Mouse (Mus musculus): ENCODE measurements around the gene Nlgn3. TPM values are rescaled to one million over a fixed set of nuclear protein-coding genes. Genes with fewer than 3 reads are reported as not detected.

Nlgn3 gene
- polyA plus RNA-seq, 1 experiment from 2014 or later = 0.08 TPM

GRCm38 (mm10) chrX:101273875-101274738, 24.9 kb upstream of the Nlgn3 start, which contains the start of gene Med12:
TSS of gene Med12 (plus strand) at chrX:101274030.
- WGBS (ENCODE audit: insufficient replicate concordance) = 8% methylated on average over 52 of the region's 54 CpGs

GRCm38 (mm10) chrX:101282813-101283212, 16.2 kb upstream of the Nlgn3 start:
- H3K4me2 ChIP-seq = no peak overlapping the region
- H3K4me3 ChIP-seq = no peak overlapping the region
- 78% methylated on average over 6 of the region's 6 CpGs for WGBS (ENCODE audit: insufficient replicate concordance)
- no peak overlapping the region for H3K27ac ChIP-seq
- peaks cover 99% of the 10 kb centered on the region for H3K36me3 ChIP-seq
- H3K4me1 ChIP-seq = peaks cover 21% of the 10 kb centered on the region
- H3K9me3 ChIP-seq (replicated peaks) = no peaks in the 10 kb centered on the region
- H3K27me3 ChIP-seq (replicated peaks) = peaks cover 7% of the 10 kb centered on the region; the same call in 1 of the 2 replicates
- H3K9ac ChIP-seq = no peak overlapping the region
- no peak for ATAC-seq

More at GRCm38 (mm10) chrX:101273875-101274738, 24.9 kb upstream of the Nlgn3 start, which contains the start of gene Med12:
- peak; percentile 96 for ATAC-seq
- peak within 1 kb of the TSS; percentile 67 for H3K4me3 ChIP-seq
- peaks cover 25% of the 10 kb centered on the region for H3K4me1 ChIP-seq
- no peaks in the 10 kb centered on the region for H3K9me3 ChIP-seq (replicated peaks)
- peak within 1 kb of the TSS; percentile 86 for H3K27ac ChIP-seq
- H3K36me3 ChIP-seq = peaks cover 36% of the 10 kb centered on the region
- peaks cover 20% of the 10 kb centered on the region for H3K27me3 ChIP-seq (replicated peaks)
- peak within 1 kb of the TSS; percentile 60 for H3K4me2 ChIP-seq
- H3K9ac ChIP-seq = peak within 1 kb of the TSS; percentile 78

- peaks cover 100% of the 10 kb centered on the region for H3K36me3 ChIP-seq
- H3K27ac ChIP-seq = peak overlapping the region; percentile 97
- no peak overlapping the region for H3K4me3 ChIP-seq
- ATAC-seq = no peak
- WGBS (ENCODE audit: insufficient replicate concordance) = 23% methylated on average over 6 of the region's 6 CpGs
- no peak overlapping the region for H3K4me2 ChIP-seq
- H3K27me3 ChIP-seq (replicated peaks) = peaks cover 7% of the 10 kb centered on the region; the same call in 1 of the 2 replicates
- H3K9me3 ChIP-seq (replicated peaks) = no peaks in the 10 kb centered on the region
- no peak overlapping the region for H3K9ac ChIP-seq
- peaks cover 48% of the 10 kb centered on the region for H3K4me1 ChIP-seq
Measured at GRCm38 (mm10) chrX:101285534-101285933, 13.4 kb upstream of the Nlgn3 start.

GRCm38 (mm10) chrX:101285953-101286670, 12.9 kb upstream of the Nlgn3 start:
- Histone ChIP-seq H3K4me3 (no peak overlapping the region), H3K27ac (peak overlapping the region; percentile 97), H3K4me2 (no peak overlapping the region), H3K36me3 (peaks cover 100% of the 10 kb centered on the region), H3K27me3 (replicated peaks) (peaks cover 7% of the 10 kb centered on the region; the same call in 1 of the 2 replicates), H3K9me3 (replicated peaks) (no peaks in the 10 kb centered on the region), H3K4me1 (peaks cover 50% of the 10 kb centered on the region), H3K9ac (peak overlapping the region; percentile 35; the same call in 1 of the 2 replicates)
- no peak for ATAC-seq
- WGBS (ENCODE audit: insufficient replicate concordance) = 83% methylated on average over 14 of the region's 14 CpGs

- H3K4me2 ChIP-seq = peak overlapping the region; percentile 61
- 30% methylated on average over 3 of the region's 3 CpGs for WGBS (ENCODE audit: insufficient replicate concordance)
- H3K27me3 ChIP-seq (replicated peaks) = peaks cover 7% of the 10 kb centered on the region; the same call in 1 of the 2 replicates
- peaks cover 50% of the 10 kb centered on the region for H3K4me1 ChIP-seq
- peak overlapping the region; percentile 14; the same call in 1 of the 2 replicates for H3K4me3 ChIP-seq
- peak overlapping the region; percentile 44 for H3K9ac ChIP-seq
- peaks cover 100% of the 10 kb centered on the region for H3K36me3 ChIP-seq
- no peaks in the 10 kb centered on the region for H3K9me3 ChIP-seq (replicated peaks)
- H3K27ac ChIP-seq = peak overlapping the region; percentile 97
- peak; percentile 99 for ATAC-seq
Measured at GRCm38 (mm10) chrX:101287543-101287942, 11.4 kb upstream of the Nlgn3 start.

- peak overlapping the region; percentile 61 for H3K4me2 ChIP-seq
- peaks cover 100% of the 10 kb centered on the region for H3K36me3 ChIP-seq
- H3K27me3 ChIP-seq (replicated peaks) = no peaks in the 10 kb centered on the region
- 50% methylated on average over 6 of the region's 6 CpGs for WGBS (ENCODE audit: insufficient replicate concordance)
- no peaks in the 10 kb centered on the region for H3K9me3 ChIP-seq (replicated peaks)
- peak overlapping the region; percentile 44; the same call in 1 of the 2 replicates for H3K9ac ChIP-seq
- ATAC-seq = peak; percentile 57
- H3K4me3 ChIP-seq = no peak overlapping the region
- H3K27ac ChIP-seq = peak overlapping the region; percentile 97
- peaks cover 50% of the 10 kb centered on the region for H3K4me1 ChIP-seq
Measured at GRCm38 (mm10) chrX:101288432-101288831, 10.5 kb upstream of the Nlgn3 start.

GRCm38 (mm10) chrX:101289037-101289436, 9.9 kb upstream of the Nlgn3 start:
- H3K27ac ChIP-seq = peak overlapping the region; percentile 97

GRCm38 (mm10) chrX:101290111-101290510, 8.9 kb upstream of the Nlgn3 start:
- Histone ChIP-seq H3K36me3 (peaks cover 100% of the 10 kb centered on the region), H3K9me3 (replicated peaks) (no peaks in the 10 kb centered on the region), H3K27me3 (replicated peaks) (no peaks in the 10 kb centered on the region; the same call in 1 of the 2 replicates), H3K4me3 (no peak overlapping the region), H3K27ac (peak overlapping the region; percentile 97), H3K4me2 (peak overlapping the region; percentile 8; the same call in 1 of the 2 replicates), H3K9ac (peak overlapping the region; percentile 22; the same call in 1 of the 2 replicates), H3K4me1 (peaks cover 50% of the 10 kb centered on the region)
- WGBS (ENCODE audit: insufficient replicate concordance) = 66% methylated on average over 10 of the region's 10 CpGs
- ATAC-seq = no peak

More at GRCm38 (mm10) chrX:101289037-101289436, 9.9 kb upstream of the Nlgn3 start:
- peaks cover 50% of the 10 kb centered on the region for H3K4me1 ChIP-seq
- no peaks in the 10 kb centered on the region; the same call in 1 of the 2 replicates for H3K27me3 ChIP-seq (replicated peaks)
- H3K4me2 ChIP-seq = peak overlapping the region; percentile 61
- H3K9me3 ChIP-seq (replicated peaks) = no peaks in the 10 kb centered on the region
- peaks cover 100% of the 10 kb centered on the region for H3K36me3 ChIP-seq
- H3K9ac ChIP-seq = no peak overlapping the region; the same call in 1 of the 2 replicates
- 82% methylated on average over 7 of the region's 7 CpGs for WGBS (ENCODE audit: insufficient replicate concordance)
- no peak for ATAC-seq
- H3K4me3 ChIP-seq = no peak overlapping the region

- Histone ChIP-seq H3K27ac (no peak overlapping the region), H3K4me3 (no peak overlapping the region), H3K27me3 (replicated peaks) (peaks cover 71% of the 10 kb centered on the region), H3K36me3 (peaks cover 32% of the 10 kb centered on the region), H3K4me1 (peaks cover 9% of the 10 kb centered on the region; the same call in 1 of the 2 replicates), H3K9ac (no peak overlapping the region), H3K4me2 (peak overlapping the region; percentile 32), H3K9me3 (replicated peaks) (no peaks in the 10 kb centered on the region)
- no peak for ATAC-seq
- 21% methylated on average over 12 of the region's 13 CpGs for WGBS (ENCODE audit: insufficient replicate concordance)
Measured at GRCm38 (mm10) chrX:101299473-101300426, 782 bp downstream of the Nlgn3 start.

- Histone ChIP-seq H3K27ac (no peak overlapping the region), H3K4me1 (peaks cover 9% of the 10 kb centered on the region; the same call in 1 of the 2 replicates), H3K4me3 (no peak overlapping the region), H3K27me3 (replicated peaks) (peaks cover 78% of the 10 kb centered on the region), H3K4me2 (no peak overlapping the region), H3K36me3 (peaks cover 25% of the 10 kb centered on the region), H3K9me3 (replicated peaks) (no peaks in the 10 kb centered on the region), H3K9ac (no peak overlapping the region)
- 41% methylated on average over 13 of the region's 13 CpGs for WGBS (ENCODE audit: insufficient replicate concordance)
- ATAC-seq = no peak
Measured at GRCm38 (mm10) chrX:101300427-101301030, 1.6 kb downstream of the Nlgn3 start.
